Mouse (Mus musculus) adrenal gland, adult 18-20 months (tissue): ENCODE measurements around the gene Ccdc27. TPM values are rescaled to one million over a fixed set of nuclear protein-coding genes. Genes with fewer than 3 reads are reported as not detected.

Experiments
- DNase-seq, 2 experiments: peaks; one replicate each; pipeline ENCODE4 v3.0.0; 2021 to 2022; ENCODE audit warnings: low spot score in 2 of 2
- long read RNA-seq, 2 experiments: library from polyadenylated mRNA; stranded (forward); transcript quantifications; one replicate each; pipeline ENCODE4 v2.0.0; 2021
- total RNA-seq, 2 experiments: library from RNA; stranded (reverse); gene quantifications; 1 replicate in 1 of 2; 2 replicates in 1 of 2; pipeline ENCODE4 v1.2.3; 2021

Gene Ccdc27
- total RNA-seq = not detected
- long read RNA-seq, experiment 1 = 0 reads
- long read RNA-seq, experiment 2 = 0 reads

DNA sequence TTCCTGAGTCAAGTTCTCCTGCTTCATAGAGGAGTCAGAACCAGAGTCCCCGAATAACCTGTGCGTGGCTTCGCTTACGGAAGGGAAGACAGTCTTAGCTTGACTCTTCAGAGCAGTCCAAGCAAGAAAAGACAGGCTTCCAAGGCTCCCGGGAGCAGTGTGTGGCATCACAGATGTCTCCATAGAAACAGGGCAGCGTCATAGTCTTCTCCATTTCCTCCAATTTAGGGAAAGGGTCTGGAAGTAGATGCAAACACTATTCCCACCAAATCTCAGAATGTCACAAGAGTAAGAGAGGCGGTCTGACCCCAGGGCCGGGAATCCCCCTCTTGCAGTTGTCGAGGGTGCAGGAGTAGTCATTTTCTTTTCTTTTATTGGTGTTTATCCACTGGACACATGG is at the start of gene Ccdc27:
TSS of gene Ccdc27 (minus strand) at position 101 of the 400 bp plus-strand sequence.
- DNase-seq = no peak

- DNase-seq = no peak
Measured at GRCm38 (mm10) chr4:154091356-154091755, 48.9 kb upstream of the Ccdc27 start.

DNA sequence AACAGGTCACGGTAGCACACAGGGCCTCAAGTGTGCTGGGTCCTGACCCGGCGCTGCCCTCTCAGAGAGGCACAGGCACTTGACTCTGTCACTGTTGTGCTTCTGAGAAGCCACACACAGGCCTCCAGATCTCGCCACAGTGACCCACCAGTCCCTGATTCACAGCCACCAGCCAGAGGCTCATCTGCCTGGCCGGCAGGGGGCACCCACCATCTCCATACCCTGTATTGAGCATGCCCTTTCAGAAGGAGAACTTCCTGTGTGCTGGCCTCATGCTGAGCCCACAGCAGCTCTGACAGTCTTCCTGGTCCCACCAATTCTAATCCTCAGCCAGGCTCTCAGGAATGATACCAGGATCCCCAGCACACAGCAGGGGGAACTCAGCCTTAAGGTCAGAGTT is 46.7 kb upstream of the Ccdc27 start:
- no peak for DNase-seq

- no peak for DNase-seq
Measured at GRCm38 (mm10) chr4:154086436-154086835, 44.0 kb upstream of the Ccdc27 start.

DNA sequence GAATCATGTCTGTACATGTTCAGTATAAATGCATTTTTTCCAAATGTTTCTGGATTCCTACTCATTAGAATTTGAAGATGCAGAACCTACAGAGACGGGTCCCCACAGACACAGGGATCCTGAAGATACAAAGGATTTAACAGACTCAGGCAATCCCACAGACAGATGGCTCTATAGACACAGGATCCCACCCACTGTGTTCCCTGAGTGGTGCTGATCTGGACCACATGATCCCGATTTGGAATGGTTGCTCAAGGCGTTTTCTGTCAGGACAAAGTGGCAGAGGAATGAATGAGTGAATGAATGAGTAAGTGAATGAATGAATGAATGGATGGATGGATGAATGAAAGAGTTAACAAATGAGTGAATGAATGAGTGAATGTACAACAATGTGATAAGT is 43.4 kb upstream of the Ccdc27 start:
- DNase-seq = no peak

GRCm38 (mm10) chr4:154081974-154082373 is 39.5 kb upstream of the Ccdc27 start:
- DNase-seq = no peak

DNA sequence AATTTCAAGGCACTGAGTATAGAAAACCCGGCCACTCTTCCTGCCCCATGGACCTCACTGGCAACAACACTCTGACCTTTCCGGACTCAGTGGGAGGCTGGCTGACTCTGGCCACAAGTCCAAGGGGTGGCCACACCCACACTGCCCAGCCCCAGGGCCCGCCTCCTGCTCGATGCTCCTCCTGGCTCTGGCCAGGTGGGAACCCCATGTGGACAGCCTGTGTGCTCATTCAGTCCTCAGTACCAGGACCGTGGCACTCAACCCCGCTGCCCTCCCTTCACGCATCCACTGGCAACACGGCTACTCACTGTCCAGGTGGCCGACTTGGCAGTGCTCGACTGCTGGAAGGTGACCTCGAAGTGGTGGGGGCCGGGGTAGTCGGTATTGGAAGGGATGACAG is 38.5 kb upstream of the Ccdc27 start:
- no peak for DNase-seq

- no peak for DNase-seq
Measured at GRCm38 (mm10) chr4:154080211-154080610, 37.7 kb upstream of the Ccdc27 start.

GRCm38 (mm10) chr4:154071941-154072340 is 29.5 kb upstream of the Ccdc27 start:
- no peak for DNase-seq

GRCm38 (mm10) chr4:154071521-154071920 is 29.0 kb upstream of the Ccdc27 start:
- no peak for DNase-seq

- no peak for DNase-seq
Measured at GRCm38 (mm10) chr4:154070896-154071295, 28.4 kb upstream of the Ccdc27 start.

DNA sequence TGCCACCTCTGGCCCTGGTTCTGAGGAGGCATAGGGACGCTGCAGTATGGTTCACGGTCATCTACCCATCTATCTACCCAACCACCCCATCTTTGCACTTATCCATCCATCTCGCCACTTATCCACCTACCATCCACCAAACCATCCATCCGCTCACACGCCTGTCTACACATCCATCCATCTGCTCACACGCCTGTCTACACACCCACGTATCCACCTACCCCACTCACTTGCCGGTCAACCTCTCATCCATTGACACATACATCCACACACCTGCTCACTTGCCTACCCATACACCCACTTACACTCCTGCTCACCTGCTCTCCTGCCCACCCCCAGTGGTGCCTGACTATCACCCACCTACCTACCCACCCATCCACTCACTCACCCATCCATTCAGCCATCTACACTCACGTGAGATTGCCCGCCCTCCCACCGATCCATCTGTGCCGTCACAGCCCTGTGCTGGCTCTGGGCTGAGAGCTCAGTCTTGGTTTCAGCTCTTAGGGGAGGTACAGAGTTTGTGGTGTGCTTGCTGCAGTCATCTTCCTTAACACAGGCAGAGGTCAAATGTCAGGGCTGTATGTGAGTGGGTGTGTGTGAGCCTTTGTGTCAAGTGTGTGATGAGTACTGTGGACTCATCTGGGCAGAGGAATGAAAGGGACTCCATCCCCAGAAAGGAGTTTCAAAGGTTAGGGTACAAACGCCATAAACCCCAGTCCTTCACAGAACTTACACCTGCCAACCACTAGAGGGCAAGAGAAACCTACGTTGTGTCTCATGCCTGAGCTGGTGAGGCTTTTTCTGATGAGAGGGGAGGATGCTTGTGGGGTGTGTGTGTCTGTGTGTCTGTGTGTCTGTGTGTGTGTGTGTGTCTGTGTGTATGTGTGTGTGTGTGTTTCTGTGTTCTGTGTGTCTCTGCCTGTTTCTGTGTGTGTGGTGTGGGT is 22.6 kb upstream of the Ccdc27 start:
- DNase-seq = no peak

GRCm38 (mm10) chr4:154057696-154058095 is 15.2 kb upstream of the Ccdc27 start:
- no peak for DNase-seq

GRCm38 (mm10) chr4:154056661-154057060 is 14.2 kb upstream of the Ccdc27 start:
- DNase-seq = no peak

- no peak for DNase-seq
Measured at GRCm38 (mm10) chr4:154056046-154056445, 13.6 kb upstream of the Ccdc27 start.

GRCm38 (mm10) chr4:154055482-154055881 is 13.0 kb upstream of the Ccdc27 start:
- DNase-seq = no peak

- no peak for DNase-seq
Measured at GRCm38 (mm10) chr4:154053065-154053464, 10.6 kb upstream of the Ccdc27 start.

- DNase-seq = no peak
Measured at GRCm38 (mm10) chr4:154051401-154051800, 8.9 kb upstream of the Ccdc27 start.

DNA sequence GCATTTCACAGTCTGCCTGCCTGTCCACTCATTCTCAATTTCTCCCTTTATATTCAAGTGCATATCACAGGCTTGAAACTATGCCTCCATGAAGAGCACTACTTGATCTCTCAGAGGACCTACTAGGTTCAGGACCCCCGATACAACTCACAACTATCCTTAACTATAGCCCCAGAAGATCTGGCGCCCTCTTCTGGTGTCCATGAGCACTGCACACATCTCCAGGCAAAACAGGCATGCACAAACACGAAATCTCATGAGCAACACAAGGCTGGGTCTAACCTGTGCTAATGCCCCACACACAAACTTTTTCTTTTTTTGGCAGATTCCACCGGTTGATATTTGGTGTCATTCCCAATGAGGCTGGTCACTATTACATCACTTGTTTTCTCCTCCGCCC is 3.4 kb upstream of the Ccdc27 start:
- no peak for DNase-seq

DNA sequence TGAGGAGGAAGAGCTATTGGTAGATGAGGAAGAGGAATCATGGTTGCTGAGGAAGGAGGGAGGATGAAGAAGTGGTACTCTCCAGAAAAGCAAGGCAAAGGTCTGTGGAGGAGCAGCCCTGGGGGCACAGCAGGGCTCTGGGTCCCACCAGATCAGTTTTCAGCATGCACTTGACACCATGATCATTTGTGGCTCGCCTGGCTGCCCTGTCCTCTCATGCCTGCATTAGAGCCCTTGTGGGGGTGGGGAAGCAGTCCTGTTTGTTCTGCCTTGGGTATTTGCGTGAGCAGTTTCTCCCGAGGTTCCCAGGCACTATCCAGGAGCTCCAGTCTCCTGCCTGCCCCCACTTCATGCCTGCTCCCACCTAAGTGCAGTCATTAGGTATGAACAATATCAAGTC is 5.4 kb downstream of the Ccdc27 start:
- DNase-seq = no peak

DNA sequence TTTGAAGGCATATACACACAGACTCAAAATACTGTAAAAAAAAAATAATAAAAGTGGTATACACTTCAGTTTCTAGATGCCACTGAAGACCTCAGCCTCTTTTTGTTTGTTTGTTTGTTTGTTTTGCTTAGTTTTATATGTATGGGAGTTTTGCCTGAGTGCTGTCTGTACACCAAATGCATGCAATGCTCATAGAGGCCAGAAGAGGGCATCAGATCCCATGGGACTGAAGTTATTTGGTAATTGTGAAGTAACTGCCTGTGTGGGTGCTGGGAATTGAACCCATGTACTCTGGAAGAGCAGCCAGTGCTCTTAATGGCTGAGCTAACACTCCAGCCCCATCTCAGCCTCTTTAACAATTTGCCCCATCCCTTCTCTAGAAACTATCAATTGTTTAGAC is 13.8 kb downstream of the Ccdc27 start:
- no peak for DNase-seq

DNA sequence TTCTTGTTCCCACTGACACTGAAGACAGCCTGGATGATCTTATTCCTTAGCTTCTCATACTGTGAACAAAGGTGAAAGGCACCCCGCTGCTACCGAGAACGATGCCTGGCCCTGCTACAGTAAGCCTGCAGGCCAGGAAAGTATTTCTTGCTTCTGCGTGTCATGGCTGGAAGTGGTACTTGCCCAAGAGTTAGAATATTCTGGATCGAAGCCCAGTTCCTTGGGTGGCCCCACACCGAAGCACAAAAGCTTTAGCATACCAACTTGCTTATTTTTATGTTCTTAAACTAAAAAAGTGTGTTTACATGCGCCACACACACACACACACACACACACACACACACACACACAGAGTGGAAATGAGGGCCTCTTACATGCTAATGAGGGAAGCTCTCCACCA is 14.4 kb downstream of the Ccdc27 start:
- DNase-seq = no peak

DNA sequence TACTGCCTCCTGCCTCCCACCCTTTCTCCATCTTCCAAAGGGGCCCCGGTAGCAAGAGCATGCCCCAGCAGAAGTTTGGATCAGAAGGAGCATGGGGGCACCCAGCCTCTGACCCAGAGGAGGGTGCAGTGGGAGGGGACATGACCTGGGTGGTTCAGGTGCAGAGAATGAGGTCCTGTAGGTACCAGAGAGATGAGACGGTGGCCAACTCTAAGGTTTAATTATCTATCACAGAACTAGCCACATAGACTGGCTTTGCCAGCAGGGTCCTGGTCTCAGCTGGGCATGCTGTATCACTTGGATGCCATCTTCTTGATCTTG is 16.1 kb downstream of the Ccdc27 start:
- no peak for DNase-seq
